Mouse (Mus musculus): ENCODE data around the gene Daam1. TPM values are rescaled to one million over a fixed set of nuclear protein-coding genes. Genes with fewer than 3 reads are reported as not detected.

Daam1 gene
- polyA plus RNA-seq, 1 experiment = 10.1 TPM

- H3K79me2 ChIP-seq (ENCODE audit: control insufficient read depth, insufficient read depth) = peaks cover 69% of the 10 kb centered on the region
Measured at GRCm38 (mm10) chr12:71852678-71853077, 21.8 kb downstream of the Daam1 start.

DNA sequence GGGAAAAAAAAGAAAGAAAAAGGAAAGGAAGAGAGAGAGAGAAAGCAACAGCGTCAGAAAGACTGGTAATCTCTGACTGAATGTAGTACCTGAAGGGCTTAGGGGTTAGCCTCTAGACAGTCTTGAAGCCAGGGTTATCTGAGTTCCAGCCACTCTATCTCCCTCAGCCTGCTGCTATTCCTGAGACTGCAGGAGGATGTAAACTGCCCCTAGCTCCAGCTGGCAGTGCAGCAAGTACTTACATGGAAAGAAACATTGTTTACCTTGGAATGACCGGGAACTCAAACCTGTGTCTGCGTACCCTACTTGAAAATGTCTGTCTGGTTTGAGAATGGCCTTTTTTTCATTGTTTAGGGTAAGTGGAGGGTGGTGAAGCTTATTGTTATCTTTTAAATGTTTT is 22.8 kb downstream of the Daam1 start:
- Histone ChIP-seq H3K79me2 (ENCODE audit: control insufficient read depth, insufficient read depth) (peaks cover 74% of the 10 kb centered on the region), H3K4me2 (ENCODE audit: low read depth) (no peak overlapping the region), H3K4me3 (no peak overlapping the region), H3ac (ENCODE audit: control insufficient read depth, insufficient read length) (no peak overlapping the region), H3K36me3 (ENCODE audit: control insufficient read depth, insufficient read depth) (no peaks in the 10 kb centered on the region), H3K27me3 (ENCODE audit: control insufficient read depth, insufficient read depth, insufficient read length) (no peaks in the 10 kb centered on the region)
- no peak for TF ChIP-seq MYOG (IDR thresholded peaks at IDR 0.05; ENCODE audit: control insufficient read depth in 1 of 3, insufficient read depth in 1 of 3, insufficient read length in 2 of 3, low read depth in 2 of 3)
- no peak for TF ChIP-seq REST (IDR thresholded peaks at IDR 0.05; ENCODE audit: insufficient read depth, insufficient read length)
- no peak for TF ChIP-seq USF1 (IDR thresholded peaks at IDR 0.05; ENCODE audit: low read depth)

More at GRCm38 (mm10) chr12:71852678-71853077, 21.8 kb downstream of the Daam1 start:
- Histone ChIP-seq H3K4me3 (no peak overlapping the region), H3K36me3 (ENCODE audit: control insufficient read depth, insufficient read depth) (no peaks in the 10 kb centered on the region), H3ac (ENCODE audit: control insufficient read depth, insufficient read length) (no peak overlapping the region), H3K4me2 (ENCODE audit: low read depth) (peak overlapping the region; percentile 47), H3K27me3 (ENCODE audit: control insufficient read depth, insufficient read depth, insufficient read length) (no peaks in the 10 kb centered on the region)
- TF ChIP-seq MYOG (IDR thresholded peaks at IDR 0.05; ENCODE audit: control insufficient read depth in 1 of 3, insufficient read depth in 1 of 3, insufficient read length in 2 of 3, low read depth in 2 of 3) (peak in 1 of 3 experiments; percentile 73), CEBPB (IDR thresholded peaks at IDR 0.05; ENCODE audit: insufficient read depth, poor library complexity, severe bottlenecking) (no peak)

DNA sequence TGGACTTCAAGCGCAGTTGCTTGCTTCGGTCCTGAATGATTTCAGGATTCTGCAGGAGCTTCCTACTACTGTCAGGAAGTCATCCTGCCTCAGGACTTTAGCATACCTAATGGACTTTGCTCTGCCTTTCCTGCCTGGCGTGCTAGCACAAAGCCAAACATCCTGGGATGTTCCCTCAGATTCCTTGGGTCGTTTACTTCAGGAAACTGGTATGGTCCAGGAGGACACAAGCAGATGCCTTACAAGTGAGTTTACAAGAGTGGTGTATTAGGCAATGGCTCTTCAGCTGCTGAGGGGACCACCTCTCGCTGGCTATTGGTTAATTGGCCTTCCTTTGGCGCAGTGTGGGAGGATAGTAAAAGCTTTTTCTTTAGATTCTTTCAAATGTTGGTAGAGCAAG is 23.3 kb downstream of the Daam1 start:
- Histone ChIP-seq H3K27me3 (ENCODE audit: control insufficient read depth, insufficient read depth, insufficient read length) (no peaks in the 10 kb centered on the region), H3ac (ENCODE audit: control insufficient read depth, insufficient read length) (no peak overlapping the region), H3K4me2 (ENCODE audit: low read depth) (no peak overlapping the region), H3K36me3 (ENCODE audit: control insufficient read depth, insufficient read depth) (no peaks in the 10 kb centered on the region), H3K79me2 (ENCODE audit: control insufficient read depth, insufficient read depth) (peaks cover 76% of the 10 kb centered on the region), H3K4me3 (no peak overlapping the region)
- TF ChIP-seq USF1 (IDR thresholded peaks at IDR 0.05; ENCODE audit: low read depth) (no peak), MAX (IDR thresholded peaks at IDR 0.05; ENCODE audit: low read depth) (no peak)

DNA sequence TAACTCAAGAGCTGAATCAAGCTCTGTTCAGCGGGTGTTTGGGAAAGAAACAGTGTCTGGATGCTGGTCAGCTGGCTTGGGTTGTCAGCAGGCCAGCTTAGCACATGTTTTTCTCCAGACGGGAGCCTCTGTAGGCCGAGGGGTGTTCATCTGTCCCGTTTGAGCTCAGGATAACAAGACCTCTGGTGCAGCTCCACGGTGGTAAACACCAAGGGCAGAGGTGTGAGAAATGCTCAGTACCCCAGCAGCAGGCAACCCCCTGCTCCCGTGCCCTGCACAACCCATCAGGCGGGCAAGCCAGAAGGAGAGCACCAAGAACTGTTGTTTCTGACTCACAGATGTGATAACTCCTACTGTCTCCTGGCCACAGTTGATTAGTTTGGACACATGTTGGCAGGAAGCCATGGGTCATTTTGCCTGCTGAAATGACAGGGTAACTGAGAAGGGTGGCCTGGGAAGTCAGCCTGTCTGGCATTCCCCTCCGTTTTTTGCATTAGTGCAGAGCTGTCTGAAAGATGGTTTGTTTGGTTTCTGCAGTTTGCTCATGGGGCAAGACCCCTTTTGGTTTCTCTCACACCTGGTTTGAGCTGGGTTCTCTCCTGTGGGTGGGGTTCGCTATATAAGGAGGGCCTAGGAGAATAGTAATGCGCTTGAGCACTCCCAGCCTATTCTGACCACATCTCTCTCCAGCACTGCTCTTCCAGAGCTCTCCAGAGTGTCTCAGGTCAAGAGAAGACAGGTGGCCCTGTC is 25.0 kb downstream of the Daam1 start:
- H3K36me3 ChIP-seq (ENCODE audit: control insufficient read depth, insufficient read depth) = no peaks in the 10 kb centered on the region
- H3K27me3 ChIP-seq (ENCODE audit: control insufficient read depth, insufficient read depth, insufficient read length) = no peaks in the 10 kb centered on the region
- TF ChIP-seq MYOG (IDR thresholded peaks at IDR 0.05; ENCODE audit: control insufficient read depth in 1 of 3, insufficient read depth in 1 of 3, insufficient read length in 2 of 3, low read depth in 2 of 3) (peak in 1 of 3 experiments; percentile 35), MYOD1 (IDR thresholded peaks at IDR 0.05; ENCODE audit: control insufficient read depth in 1 of 3, insufficient read length in 2 of 3, low read depth in 2 of 3) (peak in 2 of 3 experiments; percentile 39 to 66), MAX (IDR thresholded peaks at IDR 0.05; ENCODE audit: low read depth) (no peak)
- H3ac ChIP-seq (ENCODE audit: control insufficient read depth, insufficient read length) = no peak overlapping the region
- H3K4me3 ChIP-seq = no peak overlapping the region
- H3K79me2 ChIP-seq (ENCODE audit: control insufficient read depth, insufficient read depth) = peaks cover 73% of the 10 kb centered on the region
- peak overlapping the region; percentile 61 for H3K4me2 ChIP-seq (ENCODE audit: low read depth)

DNA sequence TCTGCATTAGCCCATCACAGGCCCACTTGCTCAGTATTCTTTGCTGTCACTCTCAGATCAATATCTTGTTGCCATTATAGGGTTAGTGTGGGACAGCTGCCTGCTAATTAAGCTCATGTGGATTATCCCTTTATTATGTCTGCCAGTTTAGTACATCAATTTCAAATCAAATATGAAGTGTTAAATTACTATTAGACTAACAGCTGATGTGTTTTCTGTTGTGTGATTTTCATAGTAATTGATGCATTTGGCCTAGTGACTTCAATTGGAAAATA is 25.5 kb downstream of the Daam1 start:
- peak overlapping the region; percentile 61 for H3K4me2 ChIP-seq (ENCODE audit: low read depth)
- H3K27me3 ChIP-seq (ENCODE audit: control insufficient read depth, insufficient read depth, insufficient read length) = no peaks in the 10 kb centered on the region
- no peaks in the 10 kb centered on the region for H3K36me3 ChIP-seq (ENCODE audit: control insufficient read depth, insufficient read depth)
- no peak for TF ChIP-seq E2F4 (IDR thresholded peaks at IDR 0.05; ENCODE audit: insufficient read depth)
- TF ChIP-seq CEBPB (IDR thresholded peaks at IDR 0.05; ENCODE audit: insufficient read depth, poor library complexity, severe bottlenecking) = no peak
- TF ChIP-seq MYOG (IDR thresholded peaks at IDR 0.05; ENCODE audit: control insufficient read depth in 1 of 3, insufficient read depth in 1 of 3, insufficient read length in 2 of 3, low read depth in 2 of 3) = no peak
- no peak for TF ChIP-seq POLR2AphosphoS2 (IDR thresholded peaks at IDR 0.05; ENCODE audit: insufficient read length, low read depth)
- TF ChIP-seq MYOD1 (IDR thresholded peaks at IDR 0.05; ENCODE audit: control insufficient read depth in 1 of 3, insufficient read length in 2 of 3, low read depth in 2 of 3) = no peak
- TF ChIP-seq TCF3 (IDR thresholded peaks at IDR 0.05; ENCODE audit: insufficient read length, low read depth) = no peak
- no peak overlapping the region for H3ac ChIP-seq (ENCODE audit: control insufficient read depth, insufficient read length)
- H3K79me2 ChIP-seq (ENCODE audit: control insufficient read depth, insufficient read depth) = peaks cover 68% of the 10 kb centered on the region
- no peak overlapping the region for H3K4me3 ChIP-seq

DNA sequence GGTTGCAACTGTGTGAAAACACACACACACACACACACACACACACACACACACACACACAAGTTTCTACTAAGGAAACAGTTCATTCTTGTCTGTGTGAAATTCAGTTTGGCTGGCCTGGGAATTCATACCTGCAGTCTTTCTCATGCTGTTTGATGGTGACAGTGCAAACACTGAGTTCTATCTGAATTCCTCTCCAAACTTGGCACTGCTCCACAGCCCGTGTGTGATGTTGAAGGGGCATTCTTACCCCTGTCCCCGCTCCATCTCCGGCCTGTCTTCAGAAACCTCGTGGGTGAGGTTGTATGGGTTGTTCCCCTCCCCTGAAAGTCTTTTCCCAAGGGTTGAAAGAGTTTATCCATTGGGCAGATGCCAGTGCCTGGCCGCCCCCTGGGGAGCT is 28.2 kb downstream of the Daam1 start:
- Histone ChIP-seq H3ac (ENCODE audit: control insufficient read depth, insufficient read length) (no peak overlapping the region), H3K36me3 (ENCODE audit: control insufficient read depth, insufficient read depth) (no peaks in the 10 kb centered on the region), H3K4me3 (no peak overlapping the region), H3K79me2 (ENCODE audit: control insufficient read depth, insufficient read depth) (peaks cover 54% of the 10 kb centered on the region), H3K4me2 (ENCODE audit: low read depth) (no peak overlapping the region), H3K27me3 (ENCODE audit: control insufficient read depth, insufficient read depth, insufficient read length) (no peaks in the 10 kb centered on the region)
- TF ChIP-seq MAX (IDR thresholded peaks at IDR 0.05; ENCODE audit: low read depth) = no peak
